Mouse (Mus musculus) brown adipose tissue, adult 24 weeks (tissue): ENCODE measurements at regions not wholly inside any gene's neighbourhood (a gene's known extent, or its start where the extent isn't known, plus 50 kb on each side); places are given as distances from the start of the nearest gene placed in this dataset.

ENCODE experiments used
- H3K27ac ChIP-seq: fragments of 200-500 bp; replicated peaks from 2 replicates; pipeline ENCODE4 v1.5.1; 2012; ENCODE audit warnings: low read depth, mild to moderate bottlenecking, low read length
- H3K4me1 ChIP-seq: fragments of 200-500 bp; 2 replicates; pipeline ENCODE4 v1.6.1; 2012; ENCODE audit warnings: low read length, mixed read lengths; ENCODE audit not compliant: control insufficient read depth, insufficient read depth, insufficient read length
- H3K4me3 ChIP-seq: fragments of 200-500 bp; 2 replicates; pipeline ENCODE4 v1.5.1; 2012; ENCODE audit warnings: low read depth, mild to moderate bottlenecking, low read length, moderate library complexity; ENCODE audit not compliant: insufficient read depth

- no peak overlapping the region for H3K4me3 ChIP-seq
- no peak overlapping the region for H3K27ac ChIP-seq
- no peaks in the 10 kb centered on the region for H3K4me1 ChIP-seq
These were observed 238.3 kb downstream of the Spry2 start for GRCm38 (mm10) chr14:105658316-105658715.

GRCm38 (mm10) chr14:105647166-105647565, 249.5 kb downstream of the Spry2 start:
- H3K27ac ChIP-seq = no peak overlapping the region
- no peaks in the 10 kb centered on the region for H3K4me1 ChIP-seq
- H3K4me3 ChIP-seq = no peak overlapping the region

DNA sequence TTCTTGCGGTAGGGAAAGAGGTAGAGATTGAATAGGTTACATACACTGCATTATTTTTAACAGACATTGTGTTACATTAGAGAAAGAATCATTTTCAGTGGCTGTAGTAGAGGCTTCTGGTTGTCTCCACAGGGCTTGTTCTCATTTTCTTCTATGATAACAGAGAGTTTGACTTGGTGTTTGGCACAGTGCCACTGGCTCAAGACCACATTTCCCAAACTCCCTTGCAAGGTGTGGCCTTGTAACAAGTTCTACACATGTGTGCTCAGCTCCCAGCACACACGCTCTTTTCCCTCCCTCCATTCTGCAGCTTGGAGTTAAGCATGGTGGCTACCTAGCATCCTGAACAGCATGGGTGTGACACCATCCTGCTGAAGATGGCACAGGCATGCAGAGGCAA, 252.2 kb downstream of the Spry2 start:
- Histone ChIP-seq H3K4me1 (no peaks in the 10 kb centered on the region), H3K4me3 (no peak overlapping the region), H3K27ac (no peak overlapping the region)

DNA sequence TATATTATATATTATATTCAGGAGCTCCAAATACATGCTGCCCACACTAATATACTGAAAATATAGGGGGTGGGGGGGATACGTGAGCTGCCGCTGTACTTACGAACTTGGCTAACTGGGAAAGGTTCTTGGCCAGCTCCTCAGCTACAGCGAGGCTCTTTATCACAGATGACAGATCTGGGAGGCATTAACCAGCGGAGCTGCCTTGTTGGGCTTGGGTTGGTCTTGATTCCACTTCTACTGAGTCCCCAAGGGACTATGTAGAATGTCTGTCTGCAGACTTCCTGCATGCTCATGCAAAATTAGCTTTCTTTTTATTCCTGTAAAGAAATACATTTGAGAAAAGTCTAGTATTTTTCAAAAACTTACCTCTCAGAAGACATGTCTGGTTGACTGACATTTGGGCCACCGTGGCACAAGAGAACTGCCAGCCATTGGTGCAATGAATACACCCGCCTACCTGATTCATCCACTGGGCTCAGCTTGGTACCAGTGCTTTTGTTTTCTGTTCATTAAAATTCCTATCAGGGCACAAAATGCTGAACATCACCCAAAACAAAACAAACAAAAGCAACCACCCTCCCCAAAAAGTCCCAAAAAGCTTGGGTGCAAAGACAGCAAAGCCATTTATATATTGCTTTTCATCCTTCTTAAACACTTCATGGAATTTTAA, 253.2 kb downstream of the Spry2 start:
- Histone ChIP-seq H3K4me1 (no peaks in the 10 kb centered on the region), H3K27ac (no peak overlapping the region), H3K4me3 (no peak overlapping the region)

DNA sequence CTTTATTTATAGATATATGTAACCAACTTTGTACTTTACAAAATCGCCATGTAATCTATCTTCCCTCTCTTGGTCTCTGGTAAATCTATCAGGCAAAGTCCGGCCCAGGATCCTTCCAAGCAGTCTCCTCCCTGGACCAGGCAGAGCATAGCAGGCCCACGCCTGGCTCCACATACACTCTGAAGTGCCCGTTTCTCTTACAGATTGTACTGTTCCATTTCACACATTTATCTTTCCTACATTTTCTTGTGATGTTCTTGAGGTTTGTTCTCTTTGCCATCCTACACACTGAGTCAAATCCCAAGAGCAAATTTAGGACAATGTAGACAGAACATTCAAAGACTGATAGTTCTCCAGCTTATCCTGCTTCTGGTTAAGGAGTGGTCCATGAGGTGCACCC, 264.3 kb downstream of the Spry2 start:
- no peak overlapping the region for H3K27ac ChIP-seq
- no peak overlapping the region for H3K4me3 ChIP-seq

DNA sequence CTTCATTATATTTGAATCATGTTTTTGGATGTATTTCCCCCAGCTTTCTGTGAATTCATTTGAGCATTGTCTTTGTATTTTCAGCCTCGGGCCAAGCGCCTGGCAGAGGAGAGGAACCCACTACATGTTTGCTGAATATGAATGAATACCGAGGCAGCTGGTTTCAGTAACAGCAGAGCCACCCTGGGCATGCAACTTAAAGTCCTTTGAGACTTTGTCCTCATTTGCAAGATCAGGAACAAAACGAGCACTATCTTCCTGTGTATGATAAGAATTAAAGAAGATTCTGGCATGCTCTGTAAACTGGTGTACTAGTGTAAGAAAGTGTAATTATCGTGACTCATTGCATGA, 265.0 kb downstream of the Spry2 start:
- Histone ChIP-seq H3K4me3 (no peak overlapping the region), H3K27ac (no peak overlapping the region), H3K4me1 (no peaks in the 10 kb centered on the region)

More for the DNA sequence above, 264.3 kb downstream of the Spry2 start:
- no peaks in the 10 kb centered on the region for H3K4me1 ChIP-seq

- H3K4me1 ChIP-seq = no peaks in the 10 kb centered on the region
- H3K27ac ChIP-seq = no peak overlapping the region
- H3K4me3 ChIP-seq = no peak overlapping the region
These were observed 265.5 kb downstream of the Spry2 start for GRCm38 (mm10) chr14:105630867-105631680.

DNA sequence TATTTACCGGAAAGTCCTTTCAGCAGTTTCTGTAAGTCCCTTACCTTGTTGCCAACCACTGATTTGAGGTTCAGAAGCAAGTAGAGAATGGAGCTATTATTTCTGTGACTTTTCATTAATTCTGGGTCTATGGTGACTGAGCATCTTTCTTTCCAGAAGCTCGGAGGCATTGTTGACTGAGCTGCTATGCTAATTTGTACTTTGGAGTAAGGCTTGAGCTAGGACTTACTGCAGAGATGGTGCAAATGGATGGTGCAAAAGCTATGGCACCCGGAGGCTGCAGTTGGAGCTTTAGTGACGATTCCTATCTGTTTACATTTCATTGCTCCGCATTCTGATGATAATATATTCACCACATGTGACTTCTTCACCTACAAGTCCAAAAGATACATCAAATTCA, 266.2 kb downstream of the Spry2 start:
- Histone ChIP-seq H3K27ac (no peak overlapping the region), H3K4me1 (no peaks in the 10 kb centered on the region), H3K4me3 (no peak overlapping the region)

DNA sequence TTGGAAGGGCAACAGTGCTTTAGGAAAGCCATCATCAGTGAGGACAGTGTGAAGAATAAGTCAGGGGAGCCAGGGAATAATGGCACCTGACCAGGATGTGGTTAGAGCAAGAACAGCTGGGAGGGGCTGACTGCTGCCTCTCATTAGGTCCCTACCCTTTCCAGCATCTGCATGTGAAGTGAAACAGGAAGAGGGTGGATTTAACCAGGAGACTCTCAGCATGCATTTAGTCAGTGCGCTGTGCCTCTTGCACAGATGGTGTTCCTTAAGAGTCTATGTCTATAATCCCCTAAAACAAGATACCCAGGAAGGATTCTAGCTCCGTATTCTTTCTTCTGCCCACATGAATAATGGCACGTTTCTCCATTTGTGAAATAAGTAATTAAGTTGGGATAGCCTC, 267.9 kb downstream of the Spry2 start:
- Histone ChIP-seq H3K4me1 (no peaks in the 10 kb centered on the region), H3K4me3 (no peak overlapping the region), H3K27ac (no peak overlapping the region)

DNA sequence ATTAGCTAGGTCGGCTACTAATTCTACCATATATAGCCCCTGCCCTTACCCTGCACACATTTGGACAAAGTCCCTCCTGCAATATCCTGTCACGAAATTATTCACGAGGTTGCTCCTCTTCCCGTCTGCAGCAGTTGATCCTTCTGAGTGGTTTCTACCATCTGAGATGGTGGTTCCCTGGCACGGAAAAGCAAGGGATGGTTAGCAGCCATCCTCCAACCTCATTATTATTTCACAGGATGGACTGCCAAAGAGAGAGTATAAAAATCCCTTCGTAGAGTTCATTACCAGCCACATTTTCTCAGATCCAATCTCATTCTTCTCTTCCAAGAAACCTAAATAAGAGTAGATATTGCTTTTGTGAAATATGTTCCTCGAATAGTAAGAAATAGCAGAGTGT, 272.2 kb downstream of the Spry2 start:
- Histone ChIP-seq H3K27ac (no peak overlapping the region), H3K4me3 (no peak overlapping the region), H3K4me1 (no peaks in the 10 kb centered on the region)

GRCm38 (mm10) chr14:105622166-105622565, 274.5 kb downstream of the Spry2 start:
- no peaks in the 10 kb centered on the region for H3K4me1 ChIP-seq
- no peak overlapping the region for H3K4me3 ChIP-seq
- no peak overlapping the region for H3K27ac ChIP-seq

GRCm38 (mm10) chr14:105621124-105621523, 275.5 kb downstream of the Spry2 start:
- Histone ChIP-seq H3K27ac (no peak overlapping the region), H3K4me1 (no peaks in the 10 kb centered on the region), H3K4me3 (no peak overlapping the region)

- H3K4me3 ChIP-seq = no peak overlapping the region
- H3K4me1 ChIP-seq = no peaks in the 10 kb centered on the region
- H3K27ac ChIP-seq = no peak overlapping the region
These were observed 277.2 kb downstream of the Spry2 start for GRCm38 (mm10) chr14:105619449-105619848.

GRCm38 (mm10) chr14:105615766-105616165, 280.9 kb downstream of the Spry2 start:
- no peaks in the 10 kb centered on the region for H3K4me1 ChIP-seq
- no peak overlapping the region for H3K4me3 ChIP-seq
- no peak overlapping the region for H3K27ac ChIP-seq

DNA sequence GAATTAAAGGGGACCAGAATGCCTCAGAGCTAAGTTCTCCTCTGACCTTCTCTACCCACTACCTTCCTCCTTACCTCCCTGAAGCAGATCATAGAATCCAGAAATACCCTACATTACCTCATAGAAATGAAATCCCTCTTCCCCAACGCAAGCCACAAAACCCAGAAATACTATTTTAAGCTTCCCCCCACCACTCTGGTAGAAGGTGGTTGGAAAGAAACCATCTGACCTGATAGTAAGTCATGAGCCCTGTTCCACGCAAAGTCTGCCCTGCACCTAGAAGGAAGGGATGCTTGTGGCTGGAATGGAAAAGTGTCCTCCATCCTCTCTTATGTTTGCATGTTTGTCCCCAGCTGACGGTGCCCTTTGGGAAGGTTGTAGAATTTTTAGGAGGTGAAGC, 283.8 kb downstream of the Spry2 start:
- Histone ChIP-seq H3K4me1 (no peaks in the 10 kb centered on the region), H3K4me3 (no peak overlapping the region), H3K27ac (no peak overlapping the region)

GRCm38 (mm10) chr14:105608804-105609203, 287.8 kb downstream of the Spry2 start:
- Histone ChIP-seq H3K4me3 (no peak overlapping the region), H3K27ac (no peak overlapping the region), H3K4me1 (no peaks in the 10 kb centered on the region)
